Mouse (Mus musculus) erythroblast, embryonic 14.5 days (primary cell): Measurements from ENCODE around the gene Trip4.

Source experiments
- GATA1 ChIP-seq: IDR thresholded peaks from 2 replicates; pipeline ENCODE4 v1.6.1; 2012; ENCODE audit warnings: low read length, inconsistent platforms, mixed read lengths
- TAL1 ChIP-seq: IDR thresholded peaks from 3 replicates; pipeline ENCODE4 v1.6.1; 2012; ENCODE audit warnings: low read length, inconsistent platforms, mixed read lengths

DNA sequence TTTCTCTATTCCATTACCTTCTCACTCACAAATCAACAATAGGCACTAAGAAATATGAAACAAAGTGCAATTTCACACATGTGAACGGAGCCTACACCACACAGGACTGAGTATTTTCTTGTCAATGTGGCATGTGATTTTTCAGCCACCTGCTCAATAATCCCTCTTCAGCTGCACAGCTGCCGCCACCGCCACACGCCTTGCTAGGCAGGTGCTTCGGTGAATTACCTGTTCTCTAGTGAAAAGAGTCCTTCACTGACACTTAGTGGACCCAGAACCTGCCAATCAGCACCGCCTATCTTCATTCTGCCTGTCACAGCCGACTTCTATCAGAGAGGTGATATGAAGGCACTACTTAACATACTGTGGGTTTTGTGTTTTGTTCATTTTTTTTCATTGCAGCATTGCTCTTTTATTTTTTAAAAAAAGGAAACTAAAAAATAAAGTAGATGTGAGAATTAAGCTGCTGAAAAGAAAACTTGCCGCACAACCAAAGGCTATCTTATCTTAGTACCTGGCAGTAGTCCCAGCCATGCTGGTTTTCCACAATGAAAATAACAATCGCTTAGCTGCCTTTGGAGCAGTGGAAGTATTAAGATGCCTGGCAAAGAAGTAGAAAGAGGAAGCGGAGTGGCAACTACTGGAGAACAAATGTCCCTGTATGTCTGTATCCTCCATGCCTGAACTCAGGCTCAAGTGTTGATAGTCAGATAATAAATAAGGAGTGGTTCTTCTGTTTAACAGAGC is 84.7 kb downstream of the Trip4 start:
- TF ChIP-seq TAL1 (no peak), GATA1 (no peak)
